Mouse (Mus musculus): ENCODE data around the gene Clca3b.

GRCm38 (mm10) chr3:144897042-144897678 lies 48.0 kb upstream of the Clca3b start:
- TF ChIP-seq CTCF (IDR thresholded peaks at IDR 0.05; ENCODE audit: low read depth), result no peak
- no peak for TF ChIP-seq EP300 (IDR thresholded peaks at IDR 0.05; ENCODE audit: low read depth)
